20 mouse cellular contexts compared by ENCODE assay signal in genomic region chr17:86603848-86604444, GRCm38 (mm10).
DNase-seq lines count a peak whose midpoint lies in the region; ATAC-seq lines count a peak whose summit lies in the region.
"Had no signal": no experiment of that assay in that cellular context is flagged by ENCODE, and none has a peak within 500 bp of the region (broad histone marks: within the 10 kb centered on the region; RNA-seq: fewer than 3 reads in every experiment).

No protein-coding gene starts in this region.

- H3K27me3 ChIP-seq in kidney, embryonic 16.5 days (ENCODE audit: insufficient read depth, low read length) = no peaks in the 10 kb centered on the region
- H3K27me3 ChIP-seq: heart, embryonic 13.5 days; stomach, embryonic 15.5 days had no signal

- no peaks in the 10 kb centered on the region for H3K36me3 ChIP-seq in kidney, embryonic 16.5 days (ENCODE audit: insufficient read depth, low read length)
- H3K36me3 ChIP-seq: forebrain, embryonic 10.5 days; stomach, embryonic 15.5 days had no signal

- ATAC-seq in kidney, embryonic 16.5 days (ENCODE audit: low FRiP score, low TSS enrichment) = no peak
- no peak for ATAC-seq in frontal cortex, adult (ENCODE audit: low TSS enrichment)
- ATAC-seq: hindbrain, postnatal 0 days; liver, postnatal 0 days had no signal

- no peaks in the 10 kb centered on the region for H3K9me3 ChIP-seq in kidney, embryonic 16.5 days (ENCODE audit: low read length)
- H3K9me3 ChIP-seq: forebrain, embryonic 10.5 days; heart, embryonic 13.5 days; stomach, embryonic 15.5 days had no signal

- WGBS in kidney, embryonic 16.5 days = 54% methylated on average over 5 of the region's 5 CpGs

- H3K27ac ChIP-seq in kidney, embryonic 16.5 days (ENCODE audit: low read length) = no peak overlapping the region
- H3K27ac ChIP-seq: forebrain, embryonic 10.5 days; heart, embryonic 13.5 days; hindbrain, postnatal 0 days; kidney, postnatal 0 days; stomach, embryonic 15.5 days had no signal

- DNase-seq in adrenal gland, postnatal 14 days = peak; percentile 31
- no peak for DNase-seq in adrenal gland, postnatal 36 days
- peak; percentile 46 for DNase-seq in kidney, postnatal 10 days
- DNase-seq in brain, adult 2 months (ENCODE audit: low read depth, low spot score) = peak; percentile 35
- peak; percentile 27 to 34 for DNase-seq in cerebellum, postnatal 36 days
- DNase-seq in left cerebral cortex, adult 18-20 months (ENCODE audit: low spot score in 2 of 2) = no peak
- DNase-seq: gastrocnemius, postnatal 36 days; heart, postnatal 4 days; layer of hippocampus, adult 9-11 months; liver, postnatal 0 days; lung, postnatal 14 days; right cerebral cortex, postnatal 14 days; thymus, adult 2 months had no signal

- H3K9ac ChIP-seq in kidney, embryonic 16.5 days (replicated peaks; ENCODE audit: low read length) = no peak overlapping the region
- H3K9ac ChIP-seq: heart, embryonic 13.5 days; liver, postnatal 0 days; stomach, embryonic 15.5 days had no signal

- H3K4me2 ChIP-seq in kidney, embryonic 16.5 days (replicated peaks; ENCODE audit: low read depth, low read length) = no peak overlapping the region
- H3K4me2 ChIP-seq: heart, embryonic 13.5 days; stomach, embryonic 15.5 days had no signal

- peaks cover 12% of the 10 kb centered on the region for H3K4me1 ChIP-seq in kidney, embryonic 16.5 days (ENCODE audit: insufficient read depth, low read length)
- H3K4me1 ChIP-seq: stomach, embryonic 15.5 days had no signal

- no peak overlapping the region for H3K4me3 ChIP-seq in kidney, embryonic 16.5 days (ENCODE audit: low read length)
- H3K4me3 ChIP-seq: forebrain, embryonic 10.5 days; heart, embryonic 13.5 days; stomach, embryonic 15.5 days had no signal

Comparison
In these comparisons a context has a peak if more than half of its experiments do, and no peak if none do; other contexts are left out.
1. DNase-seq: peak in adrenal gland, postnatal 14 days (single experiment), kidney, postnatal 10 days (single experiment), brain, adult 2 months (single experiment) and cerebellum, postnatal 36 days (2 of 2); none in adrenal gland, postnatal 36 days (0 of 2) and left cerebral cortex, adult 18-20 months (0 of 2).